Comparison of ENCODE assay signal across 8 mouse cellular contexts in the genomic region with DNA sequence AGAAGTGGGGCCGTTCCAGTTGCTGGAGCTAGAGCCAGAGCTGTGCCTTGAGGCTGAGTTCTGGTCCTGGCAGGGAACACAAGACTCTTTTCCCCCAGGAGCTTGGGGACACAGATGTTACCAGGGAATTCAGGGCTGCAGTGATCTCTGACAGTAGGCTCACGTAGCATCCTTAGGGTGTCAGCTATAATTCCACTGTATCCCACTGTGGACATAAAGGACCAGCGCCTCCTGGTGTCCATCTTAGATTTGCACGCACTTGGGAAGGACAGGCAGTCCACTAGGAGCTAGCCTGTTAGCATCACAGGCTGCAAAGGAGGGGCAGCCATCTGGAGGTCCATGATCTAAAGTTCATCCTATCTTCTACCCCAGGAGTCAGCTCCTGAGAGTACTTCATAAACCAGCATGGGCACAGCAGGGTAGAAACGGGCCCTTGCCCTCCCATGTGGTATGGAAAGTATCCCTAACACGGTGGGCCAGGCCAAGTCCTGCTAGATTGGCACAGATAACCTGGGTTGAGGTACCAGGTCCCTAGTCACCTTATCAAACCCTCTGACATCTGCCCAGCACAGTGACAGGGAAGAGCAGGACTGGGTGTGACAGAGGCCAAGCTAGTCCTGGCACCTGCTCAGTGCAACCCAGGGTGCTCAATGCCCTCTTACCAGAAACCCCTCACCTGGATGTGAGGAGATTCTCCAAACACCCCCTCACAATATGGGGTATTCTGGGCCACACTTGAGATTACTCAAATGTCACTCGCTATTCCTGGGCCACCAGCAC. TPM values are rescaled to one million over a fixed set of nuclear protein-coding genes. Genes with fewer than 3 reads are reported as not detected.
DNase-seq lines count a peak whose midpoint lies in the region; ATAC-seq and TF ChIP-seq lines count a peak whose summit lies in the region.

No protein-coding gene starts in this region.

- H3K9me3 ChIP-seq in hindbrain, embryonic 16.5 days (ENCODE audit: control insufficient read depth, low read length): no peaks in the 10 kb centered on the region
- no peaks in the 10 kb centered on the region for H3K9me3 ChIP-seq in neural tube, embryonic 11.5 days (ENCODE audit: control insufficient read depth, low read length)

- H3K4me3 ChIP-seq in hindbrain, embryonic 16.5 days (ENCODE audit: low read length): no peak overlapping the region
- no peak overlapping the region for H3K4me3 ChIP-seq in liver, adult 2 months (ENCODE audit: insufficient read depth, low read depth, low read length)
- H3K4me3 ChIP-seq in neural tube, embryonic 11.5 days (ENCODE audit: low read depth, low read length): no peak overlapping the region

- peaks cover 19% of the 10 kb centered on the region for H3K4me1 ChIP-seq in hindbrain, embryonic 16.5 days (ENCODE audit: control insufficient read depth, insufficient read depth, low read depth, low read length)
- no peaks in the 10 kb centered on the region for H3K4me1 ChIP-seq in liver, adult 2 months (ENCODE audit: control insufficient read depth, insufficient read depth, low read length)
- no peaks in the 10 kb centered on the region for H3K4me1 ChIP-seq in neural tube, embryonic 11.5 days (ENCODE audit: control insufficient read depth, insufficient read depth, low read length)

- no peaks in the 10 kb centered on the region for H3K79me2 ChIP-seq in liver, adult 2 months (ENCODE audit: control insufficient read depth, insufficient read depth, low read length)

- H3K4me2 ChIP-seq in hindbrain, embryonic 16.5 days (ENCODE audit: low read length): peak overlapping the region; percentile 4; the same call in 1 of the 2 replicates
- H3K4me2 ChIP-seq in neural tube, embryonic 11.5 days (ENCODE audit: low read depth): 0 out of 2 replicates have a peak overlapping the region, but pooled peaks have one; percentile 14

- no peaks in the 10 kb centered on the region for H3K27me3 ChIP-seq in hindbrain, embryonic 16.5 days (replicated peaks; ENCODE audit: control insufficient read depth, insufficient read depth, low read length)
- no peaks in the 10 kb centered on the region for H3K27me3 ChIP-seq in liver, adult 2 months (ENCODE audit: control insufficient read depth, insufficient read depth, low read length)
- no peaks in the 10 kb centered on the region for H3K27me3 ChIP-seq in neural tube, embryonic 11.5 days (ENCODE audit: control insufficient read depth, insufficient read depth, low read length)

- no peaks in the 10 kb centered on the region for H3K36me3 ChIP-seq in hindbrain, embryonic 16.5 days (ENCODE audit: control insufficient read depth, insufficient read depth, low read length)
- H3K36me3 ChIP-seq in liver, adult 2 months (ENCODE audit: control insufficient read depth, insufficient read depth, low read length): no peaks in the 10 kb centered on the region
- H3K36me3 ChIP-seq in neural tube, embryonic 11.5 days (ENCODE audit: control insufficient read depth, insufficient read depth, low read length): no peaks in the 10 kb centered on the region

- peak; percentile 42 for DNase-seq in urinary bladder, postnatal 25 days (ENCODE audit: low spot score)
- DNase-seq in urinary bladder, adult 2 months (ENCODE audit: low spot score): no peak
- DNase-seq in c-Kit-positive CD71-positive TER-119-negative erythroid progenitor cells, embryonic 14.5 days (ENCODE audit: low read depth): peak; percentile 4
- DNase-seq in forelimb bud, embryonic 11.5 days (ENCODE audit: low read depth, low spot score): peak; percentile 60
- peak; percentile 33 for DNase-seq in liver, adult 2 months (ENCODE audit: extremely low read depth, low read depth, low spot score)
- peak; percentile 78 for DNase-seq in neural tube, embryonic 11.5 days (ENCODE audit: low spot score)
- no peak for DNase-seq in natural killer cell, adult 2 months (ENCODE audit: low spot score in 2 of 2)

- 57% methylated on average over 7 of the region's 7 CpGs for WGBS in hindbrain, embryonic 16.5 days
- WGBS in liver, adult 2 months: 57% methylated on average over 7 of the region's 7 CpGs
- 61% methylated on average over 7 of the region's 7 CpGs for WGBS in neural tube, embryonic 11.5 days

- TF ChIP-seq CTCF in liver, adult 2 months (IDR thresholded peaks at IDR 0.05; ENCODE audit: low read depth, low read length): peak; percentile 58

- 0 out of 2 replicates have a peak, but pooled peaks have one; percentile 22 for ATAC-seq in hindbrain, embryonic 16.5 days
- ATAC-seq in neural tube, embryonic 11.5 days (ENCODE audit: insufficient read depth, low FRiP score, low TSS enrichment): no peak

- H3K27ac ChIP-seq in hindbrain, embryonic 16.5 days (ENCODE audit: low read depth, low read length): no peak overlapping the region; the same call in 1 of the 2 replicates
- H3K27ac ChIP-seq in liver, adult 2 months (replicated peaks; ENCODE audit: insufficient read depth, low read depth, low read length): no peak overlapping the region
- no peak overlapping the region for H3K27ac ChIP-seq in neural tube, embryonic 11.5 days (ENCODE audit: low read depth, low read length)

- no peak overlapping the region for H3K9ac ChIP-seq in hindbrain, embryonic 16.5 days (ENCODE audit: low read depth, low read length)
- no peak overlapping the region for H3K9ac ChIP-seq in liver, adult 2 months (ENCODE audit: low read depth, low read length)
- H3K9ac ChIP-seq in neural tube, embryonic 11.5 days (ENCODE audit: low read length): 0 out of 2 replicates have a peak overlapping the region, but pooled peaks have one; percentile 4

- TF ChIP-seq POLR2A in liver, adult 2 months (IDR thresholded peaks at IDR 0.05; ENCODE audit: extremely low read depth, insufficient read depth, low read length): no peak

RNA-seq across cellular contexts. Expression of a gene that starts 53.8 kb away (rescaled TPM):
- polyA plus RNA-seq in urinary bladder, adult 2 months (2012; rRNA removed): 4.8 and 10.3 TPM in 2 replicates
- 142 and 159 TPM in 2 replicates for polyA plus RNA-seq in hindbrain, embryonic 16.5 days (2015; fragmentation: Nextera tagmentation; extraction: Ambion mirVana)
- 0.40 and 1.1 TPM in 2 replicates for total RNA-seq in liver, adult 2 months (2014; rRNA removed)
- polyA plus RNA-seq in liver, adult 2 months (2012; rRNA removed): 0.11 and 0.32 TPM in 2 replicates
- 46.3 and 58.7 TPM in 2 replicates for polyA plus RNA-seq in neural tube, embryonic 11.5 days (2014; fragmentation: Nextera tagmentation; extraction: Ambion mirVana)

Comparison
In these comparisons a context has a peak if more than half of its experiments do, and no peak if none do; other contexts are left out.
1. DNase-seq: peak in urinary bladder, postnatal 25 days (single experiment), c-Kit-positive CD71-positive TER-119-negative erythroid progenitor cells, embryonic 14.5 days (single experiment), forelimb bud, embryonic 11.5 days (single experiment), liver, adult 2 months (single experiment) and neural tube, embryonic 11.5 days (single experiment); none in urinary bladder, adult 2 months (single experiment) and natural killer cell, adult 2 months (0 of 2).